11 mouse cellular contexts compared by ENCODE assay signal in the genomic region with DNA sequence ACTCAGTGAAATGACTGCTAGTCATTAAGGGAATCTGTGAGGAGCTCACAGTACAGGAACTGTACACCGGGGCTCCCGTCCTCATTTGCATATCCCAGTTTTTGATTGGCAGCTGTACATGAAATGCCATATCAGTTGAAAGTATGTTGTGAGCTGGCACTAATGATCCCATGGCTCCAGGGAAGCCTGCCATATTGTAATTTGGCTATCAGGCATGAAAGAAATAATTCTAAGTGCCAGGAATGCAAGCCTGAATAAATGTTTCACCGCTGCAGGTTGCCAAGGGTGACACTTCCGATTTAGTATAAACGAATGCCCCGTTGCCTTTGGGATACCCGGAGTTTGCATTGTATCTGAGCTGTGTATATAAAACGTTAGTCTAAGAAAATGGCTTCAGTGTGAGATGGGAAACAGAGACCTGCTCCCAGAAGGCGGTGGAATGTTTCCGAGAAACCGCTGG.
DNase-seq lines count a peak whose midpoint lies in the region; ATAC-seq and TF ChIP-seq lines count a peak whose summit lies in the region.
"Had no signal": no experiment of that assay in that cellular context is flagged by ENCODE, and none has a peak within 500 bp of the region (broad histone marks: within the 10 kb centered on the region; RNA-seq: fewer than 3 reads in every experiment).

No protein-coding gene starts in this region.

- H3K36me3 ChIP-seq in kidney, adult 2 months (ENCODE audit: control insufficient read depth, insufficient read depth, low read length) = no peaks in the 10 kb centered on the region
- no peaks in the 10 kb centered on the region for H3K36me3 ChIP-seq in embryonic facial prominence, embryonic 11.5 days (replicated peaks; ENCODE audit: control insufficient read depth, insufficient read depth, low read depth, low read length)
- H3K36me3 ChIP-seq in hindbrain, embryonic 10.5 days = no peaks in the 10 kb centered on the region
- H3K36me3 ChIP-seq in midbrain, embryonic 13.5 days = no peaks in the 10 kb centered on the region

- no peaks in the 10 kb centered on the region; the same call in 1 of the 2 replicates for H3K27me3 ChIP-seq in kidney, adult 2 months (replicated peaks; ENCODE audit: control insufficient read depth, insufficient read depth, low read length)
- no peaks in the 10 kb centered on the region for H3K27me3 ChIP-seq in embryonic facial prominence, embryonic 11.5 days (ENCODE audit: control insufficient read depth, insufficient read depth, low read length)
- H3K27me3 ChIP-seq in hindbrain, embryonic 10.5 days (ENCODE audit: insufficient read depth, poor library complexity, severe bottlenecking) = peaks cover 11% of the 10 kb centered on the region
- H3K27me3 ChIP-seq in midbrain, embryonic 13.5 days = no peaks in the 10 kb centered on the region

- no peak for TF ChIP-seq CTCF in kidney, adult 2 months (conservative IDR thresholded peaks at IDR 0.05; ENCODE audit: insufficient read depth, insufficient read length, low read depth, low read length)

- 36% methylated on average over 11 of the region's 11 CpGs for WGBS in kidney, adult 2 months
- 38% methylated on average over 11 of the region's 11 CpGs for WGBS in embryonic facial prominence, embryonic 11.5 days
- 58% methylated on average over 11 of the region's 11 CpGs for WGBS in hindbrain, embryonic 10.5 days
- WGBS in midbrain, embryonic 13.5 days = 22% methylated on average over 11 of the region's 11 CpGs

- no peak overlapping the region for H3K27ac ChIP-seq in kidney, adult 2 months (ENCODE audit: insufficient read depth, low read depth, low read length)
- H3K27ac ChIP-seq in embryonic facial prominence, embryonic 11.5 days (replicated peaks; ENCODE audit: low read depth, low read length) = no peak overlapping the region
- H3K27ac ChIP-seq in hindbrain, embryonic 10.5 days = peak overlapping the region; percentile 41; the same call in 1 of the 2 replicates
- H3K27ac ChIP-seq in midbrain, embryonic 13.5 days = peak overlapping the region; percentile 90
- H3K27ac ChIP-seq: liver, embryonic 14.5 days had no signal

- no peak overlapping the region for H3K4me3 ChIP-seq in kidney, adult 2 months (ENCODE audit: insufficient read depth, low read depth, low read length)
- no peak overlapping the region for H3K4me3 ChIP-seq in embryonic facial prominence, embryonic 11.5 days (ENCODE audit: low read depth, low read length)
- no peak overlapping the region for H3K4me3 ChIP-seq in hindbrain, embryonic 10.5 days
- H3K4me3 ChIP-seq in midbrain, embryonic 13.5 days (replicated peaks) = no peak overlapping the region
- H3K4me3 ChIP-seq: myocyte had no signal

- no peak for ATAC-seq in embryonic facial prominence, embryonic 11.5 days (replicated peaks; ENCODE audit: insufficient number of reproducible peaks, low FRiP score, low TSS enrichment, low read depth)
- peak; percentile 83 for ATAC-seq in midbrain, embryonic 13.5 days

- H3K4me2 ChIP-seq in embryonic facial prominence, embryonic 11.5 days (ENCODE audit: low read depth, low read length) = no peak overlapping the region
- peak overlapping the region; percentile 21 for H3K4me2 ChIP-seq in midbrain, embryonic 13.5 days (replicated peaks)

- H3K9me3 ChIP-seq in embryonic facial prominence, embryonic 11.5 days (replicated peaks; ENCODE audit: control insufficient read depth, low read length) = no peaks in the 10 kb centered on the region
- no peaks in the 10 kb centered on the region for H3K9me3 ChIP-seq in hindbrain, embryonic 10.5 days
- no peaks in the 10 kb centered on the region for H3K9me3 ChIP-seq in midbrain, embryonic 13.5 days

- no peak for TF ChIP-seq POLR2A in kidney, adult 2 months (IDR thresholded peaks at IDR 0.05; ENCODE audit: low read depth, low read length)

- DNase-seq in kidney, adult 2 months = peak; percentile 13
- no peak for DNase-seq in kidney, postnatal 10 days
- peak; percentile 53 for DNase-seq in embryonic facial prominence, embryonic 11.5 days (ENCODE audit: low spot score)
- no peak for DNase-seq in hindbrain, embryonic 10.5 days (ENCODE audit: low spot score)
- no peak for DNase-seq in adrenal gland, adult 18-20 months (ENCODE audit: low spot score in 2 of 2)
- DNase-seq in lung, postnatal 36 days = no peak
- DNase-seq in urinary bladder, postnatal 10 days (ENCODE audit: low spot score) = no peak
- DNase-seq: thymus, postnatal 14 days had no signal

- H3K4me1 ChIP-seq in kidney, adult 2 months (ENCODE audit: control insufficient read depth, insufficient read depth, low read length) = peaks cover 9% of the 10 kb centered on the region
- H3K4me1 ChIP-seq in embryonic facial prominence, embryonic 11.5 days (ENCODE audit: control insufficient read depth, insufficient read depth, low read length) = peaks cover 9% of the 10 kb centered on the region
- H3K4me1 ChIP-seq in hindbrain, embryonic 10.5 days (replicated peaks) = peaks cover 58% of the 10 kb centered on the region
- peaks cover 66% of the 10 kb centered on the region for H3K4me1 ChIP-seq in midbrain, embryonic 13.5 days (replicated peaks)

- no peak overlapping the region for H3K9ac ChIP-seq in embryonic facial prominence, embryonic 11.5 days (replicated peaks; ENCODE audit: low read length)
- H3K9ac ChIP-seq in midbrain, embryonic 13.5 days (replicated peaks) = 0 out of 2 replicates have a peak overlapping the region, but pooled peaks have one; percentile 26
- H3K9ac ChIP-seq: liver, embryonic 14.5 days had no signal

Comparison
In these comparisons a context has a peak if more than half of its experiments do, and no peak if none do; other contexts are left out.
1. DNase-seq: peak in kidney, adult 2 months (single experiment) and embryonic facial prominence, embryonic 11.5 days (single experiment); none in kidney, postnatal 10 days (single experiment), hindbrain, embryonic 10.5 days (single experiment), adrenal gland, adult 18-20 months (0 of 2), lung, postnatal 36 days (single experiment) and urinary bladder, postnatal 10 days (single experiment).
2. H3K27ac ChIP-seq: peak in hindbrain, embryonic 10.5 days (single experiment) and midbrain, embryonic 13.5 days (single experiment); none in kidney, adult 2 months (single experiment) and embryonic facial prominence, embryonic 11.5 days (single experiment).